Mouse (Mus musculus) lung, adult 2 months (tissue): Measurements from ENCODE around the gene Epn3.

Source experiments
- CTCF ChIP-seq: fragments of 200-500 bp; IDR thresholded peaks from 2 replicates; pipeline ENCODE4 v1.5.1; 2011; ENCODE audit warnings: mild to moderate bottlenecking, low read length, control low read depth; ENCODE audit not compliant: insufficient read depth
- POLR2A ChIP-seq: fragments of 200-500 bp; IDR thresholded peaks from 2 replicates; pipeline ENCODE4 v1.6.1; 2011; ENCODE audit warnings: low read depth, mild to moderate bottlenecking, control low read depth, low read length, borderline replicate concordance; ENCODE audit errors: extremely low read depth

- TF ChIP-seq POLR2A, result no peak
- no peak for TF ChIP-seq CTCF
These were observed 37.9 kb downstream of the Epn3 start for GRCm38 (mm10) chr11:94461856-94462255.
